15 mouse cellular contexts compared by ENCODE assay signal in genomic region chr2:24685347-24685746, GRCm38 (mm10).
A peak's percentile ranks its signal among the peaks of the same experiment; 100 is the strongest.
DNase-seq lines count a peak whose midpoint lies in the region; ATAC-seq lines count a peak whose summit lies in the region.
"Had no signal": no experiment of that assay in that cellular context is flagged by ENCODE, and none has a peak within 500 bp of the region (broad histone marks: within the 10 kb centered on the region; RNA-seq: fewer than 3 reads in every experiment).

No protein-coding gene starts in this region.

- DNase-seq in frontal cortex, postnatal 25 days (ENCODE audit: low spot score in 2 of 2), result no peak
- peak; percentile 42 to 55 for DNase-seq in left cerebral cortex, adult 18-20 months (ENCODE audit: low spot score in 2 of 2)
- DNase-seq in left cerebral cortex, postnatal 4 days, result no peak
- peak; percentile 18 for DNase-seq in right cerebral cortex, postnatal 25 days
- no peak for DNase-seq in right cerebral cortex, postnatal 4 days
- DNase-seq in gastrocnemius, postnatal 4 days (ENCODE audit: low spot score in 2 of 2), result no peak
- DNase-seq: adrenal gland, postnatal 14 days; cerebellum, adult 18-20 months; cerebellum, adult 9-11 months; cerebellum, postnatal 36 days; gastrocnemius, postnatal 14 days; heart, postnatal 36 days had no signal

- intact Hi-C loops in left cerebral cortex, postnatal 4 days (cut with DNase I), result no loop called here

- ATAC-seq in frontal cortex, adult (ENCODE audit: low TSS enrichment), result peak; percentile 66
- ATAC-seq: forebrain, embryonic 15.5 days; hindbrain, embryonic 16.5 days had no signal

Comparison
In these comparisons a context has a peak if more than half of its experiments do, and no peak if none do; other contexts are left out.
1. DNase-seq: peak in left cerebral cortex, adult 18-20 months (2 of 2) and right cerebral cortex, postnatal 25 days (single experiment); none in frontal cortex, postnatal 25 days (0 of 2), left cerebral cortex, postnatal 4 days (single experiment), right cerebral cortex, postnatal 4 days (single experiment) and gastrocnemius, postnatal 4 days (0 of 2).